Mouse (Mus musculus): ENCODE measurements around the gene Gdi1. TPM values are rescaled to one million over a fixed set of nuclear protein-coding genes. Genes with fewer than 3 reads are reported as not detected.

Gene Gdi1
- 120 TPM for polyA plus RNA-seq (2014; fragmentation: Illumina TruSeq; extraction: RNeasy Lipid Tissue Mini Kit (QIAGEN cat#74804); ENCODE audit: low read depth, low replicate concordance)

GRCm38 (mm10) chrX:74304867-74305700 is at the start of gene Gdi1:
Gdi1 (plus strand) TSS chrX:74304998.

GRCm38 (mm10) chrX:74270062-74270901 is 34.5 kb upstream of the Gdi1 start, which contains the start of gene Rpl10:
Rpl10 (plus strand) TSS chrX:74270812.

GRCm38 (mm10) chrX:74281732-74282394 is 22.9 kb upstream of the Gdi1 start, which contains the start of the genes Taz and Dnase1l1:
Taz (plus strand) TSS chrX:74281912.
Dnase1l1 (minus strand) TSS chrX:74282337.

GRCm38 (mm10) chrX:74296538-74297448 is 8.0 kb upstream of the Gdi1 start, which contains the start of gene Atp6ap1:
Atp6ap1 (plus strand) TSS chrX:74297097.

GRCm38 (mm10) chrX:74312540-74313464 is 8.0 kb downstream of the Gdi1 start, which contains the start of gene Fam50a:
Fam50a (plus strand) TSS chrX:74313033.

GRCm38 (mm10) chrX:74328725-74329161 is 23.9 kb downstream of the Gdi1 start, which contains the start of gene Plxna3:
Plxna3 (plus strand) TSS chrX:74329066.

GRCm38 (mm10) chrX:74353467-74353770 is 48.6 kb downstream of the Gdi1 start, which contains the start of gene Lage3:
Lage3 (minus strand) TSS chrX:74353618.

Other genes with a start within 250 kb of the Gdi1 start
- not detected for gene Opn1mw, start 177.5 kb upstream of the Gdi1 start, polyA plus RNA-seq (2014; fragmentation: Illumina TruSeq; extraction: RNeasy Lipid Tissue Mini Kit (QIAGEN cat#74804); ENCODE audit: low read depth, low replicate concordance)
- gene Mecp2, start 169.6 kb upstream of the Gdi1 start, polyA plus RNA-seq (2014; fragmentation: Illumina TruSeq; extraction: RNeasy Lipid Tissue Mini Kit (QIAGEN cat#74804); ENCODE audit: low read depth, low replicate concordance) = 18.0 TPM
- gene Tex28, start 137.2 kb upstream of the Gdi1 start, polyA plus RNA-seq (2014; fragmentation: Illumina TruSeq; extraction: RNeasy Lipid Tissue Mini Kit (QIAGEN cat#74804); ENCODE audit: low read depth, low replicate concordance) = not detected
- gene Tktl1, start 127.7 kb upstream of the Gdi1 start, polyA plus RNA-seq (2014; fragmentation: Illumina TruSeq; extraction: RNeasy Lipid Tissue Mini Kit (QIAGEN cat#74804); ENCODE audit: low read depth, low replicate concordance) = not detected
- 14.1 TPM for gene Flna, start 55.2 kb upstream of the Gdi1 start, polyA plus RNA-seq (2014; fragmentation: Illumina TruSeq; extraction: RNeasy Lipid Tissue Mini Kit (QIAGEN cat#74804); ENCODE audit: low read depth, low replicate concordance)
- gene Emd, start 50.3 kb upstream of the Gdi1 start, polyA plus RNA-seq (2014; fragmentation: Illumina TruSeq; extraction: RNeasy Lipid Tissue Mini Kit (QIAGEN cat#74804); ENCODE audit: low read depth, low replicate concordance) = 34.6 TPM
- 1,026 TPM for gene Rpl10, start 34.2 kb upstream of the Gdi1 start, polyA plus RNA-seq (2014; fragmentation: Illumina TruSeq; extraction: RNeasy Lipid Tissue Mini Kit (QIAGEN cat#74804); ENCODE audit: low read depth, low replicate concordance)
- gene Taz, start 23.1 kb upstream of the Gdi1 start, polyA plus RNA-seq (2014; fragmentation: Illumina TruSeq; extraction: RNeasy Lipid Tissue Mini Kit (QIAGEN cat#74804); ENCODE audit: low read depth, low replicate concordance) = 37.2 TPM
- gene Dnase1l1, start 22.7 kb upstream of the Gdi1 start, polyA plus RNA-seq (2014; fragmentation: Illumina TruSeq; extraction: RNeasy Lipid Tissue Mini Kit (QIAGEN cat#74804); ENCODE audit: low read depth, low replicate concordance) = 17.5 TPM
- gene Atp6ap1, start 7.9 kb upstream of the Gdi1 start, polyA plus RNA-seq (2014; fragmentation: Illumina TruSeq; extraction: RNeasy Lipid Tissue Mini Kit (QIAGEN cat#74804); ENCODE audit: low read depth, low replicate concordance) = 252 TPM
- gene Fam50a, start 8.0 kb downstream of the Gdi1 start, polyA plus RNA-seq (2014; fragmentation: Illumina TruSeq; extraction: RNeasy Lipid Tissue Mini Kit (QIAGEN cat#74804); ENCODE audit: low read depth, low replicate concordance) = 23.5 TPM
- 0.12 TPM for gene Plxna3, start 24.1 kb downstream of the Gdi1 start, polyA plus RNA-seq (2014; fragmentation: Illumina TruSeq; extraction: RNeasy Lipid Tissue Mini Kit (QIAGEN cat#74804); ENCODE audit: low read depth, low replicate concordance)
- gene Lage3, start 48.6 kb downstream of the Gdi1 start, polyA plus RNA-seq (2014; fragmentation: Illumina TruSeq; extraction: RNeasy Lipid Tissue Mini Kit (QIAGEN cat#74804); ENCODE audit: low read depth, low replicate concordance) = 13.5 TPM
- 43.2 TPM for gene Ubl4a, start 68.2 kb downstream of the Gdi1 start, polyA plus RNA-seq (2014; fragmentation: Illumina TruSeq; extraction: RNeasy Lipid Tissue Mini Kit (QIAGEN cat#74804); ENCODE audit: low read depth, low replicate concordance)
- gene Slc10a3, start 68.4 kb downstream of the Gdi1 start, polyA plus RNA-seq (2014; fragmentation: Illumina TruSeq; extraction: RNeasy Lipid Tissue Mini Kit (QIAGEN cat#74804); ENCODE audit: low read depth, low replicate concordance) = 6.3 TPM
- 8.2 TPM for gene Fam3a, start 88.3 kb downstream of the Gdi1 start, polyA plus RNA-seq (2014; fragmentation: Illumina TruSeq; extraction: RNeasy Lipid Tissue Mini Kit (QIAGEN cat#74804); ENCODE audit: low read depth, low replicate concordance)
- gene Ikbkg, start 88.3 kb downstream of the Gdi1 start, polyA plus RNA-seq (2014; fragmentation: Illumina TruSeq; extraction: RNeasy Lipid Tissue Mini Kit (QIAGEN cat#74804); ENCODE audit: low read depth, low replicate concordance) = 30.2 TPM
- gene G6pdx, start 124.2 kb downstream of the Gdi1 start, polyA plus RNA-seq (2014; fragmentation: Illumina TruSeq; extraction: RNeasy Lipid Tissue Mini Kit (QIAGEN cat#74804); ENCODE audit: low read depth, low replicate concordance) = 9.0 TPM
- gene Gm6880, start 176.4 kb downstream of the Gdi1 start, polyA plus RNA-seq (2014; fragmentation: Illumina TruSeq; extraction: RNeasy Lipid Tissue Mini Kit (QIAGEN cat#74804); ENCODE audit: low read depth, low replicate concordance) = not detected